Mouse (Mus musculus): ENCODE data around the gene Kctd14.

Kctd14 gene

GRCm38 (mm10) chr7:97446171-97446925, 4.8 kb upstream of the Kctd14 start:
- DNase-seq (ENCODE audit: low read depth): peak; percentile 26

DNA sequence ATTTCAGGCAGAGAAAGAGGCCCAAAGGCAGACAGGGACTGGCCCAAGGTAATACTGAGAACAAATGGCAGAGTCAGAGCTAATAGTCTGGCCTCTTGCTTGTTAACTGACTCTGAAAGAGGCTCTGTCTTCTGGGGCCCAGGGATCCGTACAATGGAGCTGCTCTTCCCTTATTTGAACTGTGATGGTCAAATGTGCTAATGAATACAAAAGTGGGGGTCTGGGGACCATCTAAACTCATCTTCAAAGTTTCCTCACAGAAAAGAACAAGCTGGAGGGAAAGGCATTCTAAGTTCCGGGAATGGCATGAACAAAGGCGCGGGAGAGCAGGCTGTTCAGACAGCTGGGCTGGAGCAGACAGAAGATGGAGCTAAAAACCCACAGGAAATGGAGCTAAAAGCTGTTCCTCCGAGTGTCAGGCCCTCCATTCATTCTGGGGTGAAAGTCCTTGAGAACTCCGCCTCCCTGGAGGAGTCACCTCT, 4.0 kb upstream of the Kctd14 start:
- DNase-seq (ENCODE audit: low read depth): peak; percentile 40

DNA sequence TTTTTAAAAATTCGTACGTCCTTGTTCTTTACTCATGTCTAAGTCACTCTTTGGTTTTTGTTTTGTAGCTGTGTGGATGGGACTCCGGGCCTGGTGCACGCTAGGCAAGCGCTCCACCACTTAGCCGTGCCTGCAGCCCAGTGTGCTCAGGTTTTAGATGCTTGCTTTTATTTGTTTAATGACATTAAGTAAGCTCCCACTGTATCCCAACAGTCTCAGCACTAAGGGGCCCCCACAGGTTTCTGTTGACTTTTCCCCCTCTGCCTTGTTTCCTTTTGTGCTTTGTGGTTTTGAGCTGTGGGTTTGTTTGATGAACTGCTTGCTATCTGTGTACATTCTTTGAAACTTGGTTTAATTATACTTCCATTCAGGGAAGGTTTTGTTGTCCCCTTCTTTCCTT, 1.1 kb downstream of the Kctd14 start:
- DNase-seq (ENCODE audit: low read depth): peak; percentile 32

DNA sequence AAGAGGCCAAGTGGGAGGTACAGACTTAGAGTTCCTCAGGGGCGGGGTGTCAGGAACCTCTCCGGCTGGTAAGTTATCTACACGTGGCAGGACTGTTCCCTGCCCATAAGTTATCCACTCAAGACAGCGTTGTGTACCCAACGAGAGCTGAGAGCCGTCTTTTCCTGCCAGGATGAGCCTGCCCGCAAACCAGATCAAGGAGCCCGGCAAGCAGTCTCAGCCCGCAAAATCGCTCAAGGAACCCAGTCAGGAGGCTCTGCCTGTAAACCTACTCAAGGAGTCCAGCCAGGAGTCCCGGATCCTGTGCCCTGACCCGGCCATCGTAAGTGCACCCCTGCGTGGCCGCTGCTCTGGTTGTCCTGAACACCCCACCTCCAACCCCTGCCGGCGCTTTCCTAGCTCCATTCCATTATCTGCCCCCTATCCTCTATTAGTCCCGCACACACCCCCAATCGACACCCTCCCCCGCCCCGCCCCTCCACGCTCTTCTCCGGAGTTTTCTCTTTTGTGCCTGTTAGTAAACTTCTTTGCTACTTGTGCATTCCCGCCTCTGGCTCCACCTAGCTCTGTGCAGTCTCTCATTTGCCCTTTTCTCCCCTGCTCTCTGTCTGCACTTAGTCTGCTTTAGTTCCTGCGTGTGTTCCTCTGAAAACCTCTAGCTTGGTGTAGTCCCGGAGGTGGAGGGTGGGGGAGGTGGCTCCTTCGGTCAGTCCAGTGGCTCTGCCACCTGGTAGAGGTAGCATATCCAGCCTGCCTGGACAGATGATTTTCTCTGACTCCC, 2.2 kb downstream of the Kctd14 start:
- peak; percentile 49 for DNase-seq (ENCODE audit: low read depth)

GRCm38 (mm10) chr7:97454795-97455194, 3.7 kb downstream of the Kctd14 start:
- DNase-seq (ENCODE audit: low read depth): no peak

DNA sequence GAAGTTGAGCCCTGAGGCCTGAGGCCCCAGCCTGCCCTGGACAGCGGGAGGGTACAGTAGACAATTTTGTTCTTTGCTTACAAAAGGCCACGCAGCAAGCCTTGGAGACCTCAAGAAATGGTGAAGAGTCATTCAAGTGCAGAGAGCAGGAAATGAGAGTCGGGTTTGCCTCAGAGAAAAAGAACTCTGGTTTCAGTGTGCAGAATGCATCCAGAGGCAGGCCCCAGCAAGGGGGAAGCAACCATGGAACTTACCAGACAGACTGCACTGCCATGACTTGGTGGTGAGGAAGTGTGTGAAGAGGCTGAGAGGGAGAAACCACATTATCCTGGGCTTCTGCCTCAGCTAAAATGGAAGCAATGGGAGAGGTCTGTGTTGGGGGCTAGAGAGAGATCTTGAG, 4.5 kb downstream of the Kctd14 start:
- no peak for DNase-seq (ENCODE audit: low read depth)

DNA sequence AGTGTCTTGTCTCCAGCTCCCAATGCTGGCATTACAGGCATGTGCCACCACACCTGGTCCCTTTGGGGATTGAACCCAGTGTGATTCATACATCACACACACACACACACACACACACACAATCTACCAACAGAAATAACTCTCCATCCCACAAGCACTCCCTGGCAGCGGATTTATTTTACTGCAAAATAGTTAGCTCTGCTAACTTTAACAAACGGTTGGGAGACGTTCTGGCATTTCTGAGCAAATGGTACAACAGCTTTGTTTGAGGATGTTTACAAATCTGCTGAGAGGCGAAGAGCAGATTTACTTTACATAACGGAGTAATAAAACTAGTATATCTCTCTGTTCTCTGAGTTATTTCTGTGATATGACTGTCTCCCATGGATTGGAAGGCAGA, 21.9 kb downstream of the Kctd14 start:
- no peak for DNase-seq (ENCODE audit: low read depth)

DNA sequence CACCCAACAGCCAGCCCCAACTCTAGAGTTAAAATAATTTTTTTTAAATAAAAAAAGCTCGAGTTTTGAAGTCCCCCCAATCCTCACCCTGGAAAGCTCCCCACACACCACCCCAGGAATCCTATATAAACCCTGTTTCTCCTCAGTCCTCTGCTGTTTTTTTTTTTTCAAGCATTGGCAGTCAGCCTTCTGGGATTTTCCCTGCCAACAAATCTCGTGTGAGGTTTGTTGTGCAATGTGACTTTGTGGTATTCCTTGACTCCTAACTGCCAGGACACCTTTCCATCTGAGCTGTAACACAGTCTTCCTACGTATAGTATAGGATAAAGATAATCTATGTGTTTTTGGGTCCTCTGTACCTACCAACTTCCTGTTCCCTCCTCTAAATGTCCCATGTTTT, 28.2 kb downstream of the Kctd14 start:
- DNase-seq (ENCODE audit: low read depth): no peak

DNA sequence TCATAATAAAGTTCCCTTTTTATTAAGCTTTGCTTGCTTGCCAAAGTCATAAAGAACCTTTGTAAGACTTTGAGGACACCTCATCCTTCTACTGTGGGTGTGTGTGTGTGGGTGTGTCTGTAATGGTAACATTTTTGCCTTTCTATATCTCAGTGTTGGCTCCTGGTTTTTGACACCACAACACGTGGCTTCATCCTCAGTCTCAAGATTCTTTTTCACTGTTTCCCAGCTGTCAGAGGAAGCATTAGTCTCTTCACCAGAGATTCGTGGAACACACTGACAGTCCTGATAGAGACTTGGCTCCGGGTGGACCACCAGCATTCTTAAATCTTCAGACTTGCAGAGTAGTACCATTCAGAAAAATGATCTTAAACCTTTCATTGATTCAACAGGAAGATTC, 29.2 kb downstream of the Kctd14 start:
- DNase-seq (ENCODE audit: low read depth): no peak

GRCm38 (mm10) chr7:97480821-97481339, 29.8 kb downstream of the Kctd14 start, which contains the start of gene Ints4:
Gene Ints4, plus strand, starts transcription at chr7:97480956.
- peak; percentile 98 for DNase-seq (ENCODE audit: low read depth)

- peak; percentile 17 for DNase-seq (ENCODE audit: low read depth)
Measured at GRCm38 (mm10) chr7:97483378-97483777, 32.3 kb downstream of the Kctd14 start.

GRCm38 (mm10) chr7:97491157-97491556, 40.0 kb downstream of the Kctd14 start:
- peak; percentile 16 for DNase-seq (ENCODE audit: low read depth)

- DNase-seq (ENCODE audit: low read depth): peak; percentile 69
Measured at GRCm38 (mm10) chr7:97492420-97492819, 41.3 kb downstream of the Kctd14 start.

GRCm38 (mm10) chr7:97495052-97495451, 43.9 kb downstream of the Kctd14 start:
- no peak for DNase-seq (ENCODE audit: low read depth)

GRCm38 (mm10) chr7:97500555-97501209, 49.6 kb downstream of the Kctd14 start:
- no peak for DNase-seq (ENCODE audit: low read depth)

Data from 416B (cell line).